Mouse (Mus musculus) cerebellum, postnatal 14 days (tissue): ENCODE results near the gene Ttc33.

ENCODE experiments used
- DNase-seq, 2 experiments: peaks; one replicate each; pipeline ENCODE4 v3.0.0; 2021; ENCODE audit warnings: mixed read lengths in 2 of 2

Ttc33 gene

GRCm38 (mm10) chr15:5242241-5243035 is 57.1 kb downstream of the Ttc33 start:
- DNase-seq = peak; percentile 15 to 31

GRCm38 (mm10) chr15:5243036-5243958 is 58.0 kb downstream of the Ttc33 start:
- DNase-seq = no peak

- peak; percentile 82 to 84 for DNase-seq
These were observed 58.9 kb downstream of the Ttc33 start, which contains the start of gene Ptger4 for GRCm38 (mm10) chr15:5243959-5244905. Gene Ptger4 (minus strand): TSS chr15:5244187.

- no peak for DNase-seq
These were observed 64.9 kb downstream of the Ttc33 start for GRCm38 (mm10) chr15:5250182-5250581.

DNA sequence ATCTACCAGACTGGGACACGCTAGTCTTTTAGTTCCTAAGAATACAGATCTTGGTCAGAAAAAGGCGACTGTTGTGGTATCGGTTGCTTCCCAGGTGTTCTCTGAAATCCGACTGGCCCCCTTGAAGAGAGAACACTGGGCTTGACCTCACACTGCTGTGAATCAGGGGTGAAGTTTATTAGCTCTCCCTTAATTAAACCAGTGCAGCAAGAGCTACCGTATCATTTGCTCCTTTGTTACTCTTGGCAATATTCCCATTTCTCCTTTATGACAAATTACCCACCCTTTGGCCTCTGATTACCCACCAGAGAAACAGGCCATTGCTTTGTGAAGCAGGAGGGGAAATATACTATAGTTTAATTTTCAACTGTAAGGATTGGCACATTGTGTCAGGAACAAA is 74.9 kb downstream of the Ttc33 start:
- DNase-seq = no peak

GRCm38 (mm10) chr15:5261004-5261403 is 75.7 kb downstream of the Ttc33 start:
- no peak for DNase-seq

GRCm38 (mm10) chr15:5262095-5262667 is 76.9 kb downstream of the Ttc33 start:
- DNase-seq = no peak

GRCm38 (mm10) chr15:5262874-5263504 is 77.7 kb downstream of the Ttc33 start:
- no peak for DNase-seq

DNA sequence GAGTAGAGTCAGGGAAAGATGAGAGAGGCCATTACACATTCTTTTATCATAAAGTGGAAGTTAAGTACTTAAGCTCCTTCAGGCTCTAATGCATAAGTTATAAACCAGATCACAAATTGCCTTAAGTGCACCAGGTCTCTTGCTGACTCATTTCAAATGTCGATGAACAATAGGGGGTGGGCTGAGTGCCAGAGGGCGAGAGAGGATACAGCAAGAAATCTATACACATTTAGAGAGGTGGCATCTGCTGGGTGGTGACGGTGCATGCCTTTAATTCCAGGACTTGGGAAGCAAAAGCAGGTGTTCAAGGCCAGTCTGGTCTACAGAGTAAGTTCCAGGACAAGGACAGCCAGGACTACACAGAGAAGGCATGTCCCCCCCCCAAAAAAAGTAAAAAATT is 80.8 kb downstream of the Ttc33 start:
- DNase-seq = peak in 1 of 2 experiments; percentile 9
